Mouse (Mus musculus) retina, embryonic 14.5 days (tissue): ENCODE data around the gene Nrip3.

Experiments
- DNase-seq: peaks from one replicate; pipeline ENCODE4 v3.0.0-alpha.2; 2015; ENCODE audit warnings: low spot score

Nrip3 gene

DNA sequence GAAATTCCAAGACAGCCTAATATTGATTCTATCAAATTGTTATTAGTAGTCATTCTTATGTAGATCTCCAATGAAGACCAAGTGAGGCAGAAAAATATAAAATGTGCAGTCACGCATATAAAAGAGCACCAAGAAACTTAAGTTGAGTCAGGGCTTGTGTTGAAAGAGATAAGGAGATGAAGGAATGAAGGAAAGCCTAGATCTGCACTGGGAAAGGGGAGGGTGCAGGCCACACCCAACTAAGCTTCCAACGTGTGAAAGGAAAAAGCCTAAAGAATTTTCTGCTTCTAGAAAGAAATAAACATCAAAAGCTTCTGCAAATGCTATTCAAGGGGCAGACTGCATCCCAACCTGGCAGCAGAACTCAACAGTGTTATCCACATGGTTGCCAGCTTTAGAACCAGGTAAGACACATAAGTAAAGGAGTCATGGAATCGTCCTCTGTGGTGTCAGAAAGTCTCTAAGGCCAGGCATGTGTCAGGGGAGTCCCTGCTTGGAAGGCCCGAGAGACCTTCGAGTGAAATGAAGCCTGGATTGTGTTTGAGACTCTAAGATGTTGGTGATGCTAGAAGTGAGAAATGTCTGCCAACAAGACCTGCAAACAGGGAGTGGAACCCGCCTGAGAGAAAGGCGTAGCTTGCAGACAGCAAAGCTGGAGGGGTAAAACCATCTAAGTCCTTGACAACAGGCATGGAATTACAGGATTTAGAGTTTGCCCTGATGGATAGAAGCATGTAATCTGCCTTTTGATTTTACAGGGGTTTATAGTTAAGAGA is 14.1 kb downstream of the Nrip3 start:
- no peak for DNase-seq

DNA sequence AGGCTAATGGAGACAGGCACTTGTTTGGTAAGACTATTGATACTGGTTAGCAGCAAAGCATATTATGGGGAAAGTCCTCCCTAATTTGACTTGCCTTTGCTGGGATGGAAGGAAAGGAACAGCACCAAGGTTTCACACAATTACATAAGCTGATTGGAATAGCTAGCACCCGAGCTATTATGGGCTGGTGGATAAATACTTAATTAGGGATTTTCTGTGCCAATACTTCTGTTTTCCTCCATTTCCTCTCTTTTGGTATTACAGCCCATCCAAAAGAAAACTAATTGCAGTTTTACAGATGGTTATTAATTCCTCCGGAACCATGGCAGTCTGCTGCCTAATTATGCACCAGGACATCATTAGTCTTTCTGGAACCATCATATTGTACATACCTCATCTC is 17.8 kb downstream of the Nrip3 start:
- DNase-seq, result no peak

GRCm38 (mm10) chr7:109756291-109756690 is 25.5 kb downstream of the Nrip3 start:
- DNase-seq, result no peak

GRCm38 (mm10) chr7:109754034-109754433 is 27.8 kb downstream of the Nrip3 start:
- no peak for DNase-seq

- peak; percentile 79 for DNase-seq
Observed at GRCm38 (mm10) chr7:109752008-109752925, 29.6 kb downstream of the Nrip3 start, which contains the start of gene Tmem9b. Gene Tmem9b, minus strand, starts transcription at chr7:109752875.

GRCm38 (mm10) chr7:109751427-109752007 is 30.3 kb downstream of the Nrip3 start:
- no peak for DNase-seq

DNA sequence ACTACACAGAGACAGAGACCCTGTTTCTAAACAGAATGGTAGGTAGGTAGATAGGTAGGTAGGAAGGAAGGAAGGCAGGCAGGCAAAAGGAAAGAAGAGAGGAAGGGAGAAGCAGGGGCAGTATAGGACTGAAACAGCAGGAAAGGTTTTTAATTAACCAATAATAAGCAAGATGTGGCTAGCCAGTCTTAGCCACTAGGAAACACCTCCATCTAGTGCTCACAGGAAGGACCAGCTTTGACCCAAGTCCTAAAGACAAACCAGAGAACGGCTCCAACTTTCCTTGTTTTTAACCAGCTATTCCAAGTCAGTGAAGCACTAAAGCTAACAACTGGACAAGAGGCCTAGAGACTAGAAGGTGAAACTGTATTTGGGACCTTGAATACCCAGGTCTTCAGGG is 34.1 kb downstream of the Nrip3 start:
- no peak for DNase-seq

DNA sequence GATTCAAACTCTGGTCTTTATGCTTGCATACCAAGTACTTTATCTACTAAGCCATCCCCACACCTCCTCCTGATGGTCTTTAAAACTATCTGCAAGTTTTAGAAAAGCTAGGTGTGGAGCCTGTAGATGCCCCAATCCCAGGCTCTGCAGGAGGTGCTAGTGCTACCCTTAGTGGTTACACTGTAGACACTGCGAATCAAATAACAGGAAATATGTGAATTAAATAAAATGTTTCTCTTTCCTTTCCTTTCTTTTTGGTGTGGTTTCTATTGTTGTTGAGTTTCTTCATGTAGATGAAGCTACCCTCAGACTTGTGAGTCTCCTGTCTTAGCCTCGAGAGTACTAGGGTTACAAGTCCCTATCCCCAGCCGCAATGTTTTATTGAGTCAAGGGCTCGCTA is 40.1 kb downstream of the Nrip3 start:
- no peak for DNase-seq

GRCm38 (mm10) chr7:109741060-109741459 is 40.8 kb downstream of the Nrip3 start:
- no peak for DNase-seq

DNA sequence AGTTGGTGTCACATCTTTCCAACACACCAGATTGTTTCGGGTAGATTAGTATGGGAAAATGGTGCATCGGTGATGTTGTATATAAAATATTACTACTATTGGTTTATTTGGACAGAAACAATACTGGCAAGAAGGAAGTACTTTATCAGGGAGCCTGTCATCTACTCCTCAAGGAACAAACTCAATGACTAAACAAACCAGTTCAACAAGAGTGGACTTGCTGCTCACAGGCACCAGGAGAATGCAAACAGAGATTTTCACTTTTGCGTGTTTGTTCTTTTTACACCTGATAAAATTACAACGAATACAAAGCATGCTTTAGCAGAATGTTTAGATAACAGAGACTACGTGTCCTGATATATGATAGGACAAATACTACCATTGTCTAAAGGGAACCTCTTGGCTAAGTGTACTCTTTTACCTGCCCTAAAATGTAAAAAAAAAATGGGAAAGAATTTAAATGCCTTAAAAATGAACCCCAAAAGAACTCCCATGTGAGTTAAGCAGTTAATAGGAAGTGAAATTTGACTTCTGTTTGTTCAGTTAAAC is 41.9 kb downstream of the Nrip3 start:
- DNase-seq, result no peak

DNA sequence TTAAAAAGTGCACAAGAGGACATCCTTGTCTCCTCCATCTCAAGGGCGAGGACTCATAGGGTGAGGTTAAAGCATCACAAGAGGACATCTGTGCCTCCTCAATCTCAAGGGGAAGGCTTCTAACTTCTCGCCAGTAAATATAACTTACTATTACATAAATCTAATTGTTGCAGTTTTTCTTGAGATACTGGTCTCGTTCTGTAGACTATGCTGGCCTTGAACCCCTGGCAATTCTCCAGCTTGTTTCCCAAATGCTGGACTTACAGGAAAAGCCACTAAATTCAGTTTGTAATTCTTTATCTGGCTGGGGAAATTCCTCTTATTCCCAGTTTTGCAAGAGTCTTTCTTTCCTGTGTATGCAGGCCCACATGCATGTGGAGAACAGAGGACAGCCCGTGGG is 47.0 kb downstream of the Nrip3 start:
- no peak for DNase-seq

- no peak for DNase-seq
Observed at GRCm38 (mm10) chr7:109731626-109732025, 50.2 kb downstream of the Nrip3 start, which contains the start of gene Ascl3. Gene Ascl3, minus strand, starts transcription at chr7:109731726.

DNA sequence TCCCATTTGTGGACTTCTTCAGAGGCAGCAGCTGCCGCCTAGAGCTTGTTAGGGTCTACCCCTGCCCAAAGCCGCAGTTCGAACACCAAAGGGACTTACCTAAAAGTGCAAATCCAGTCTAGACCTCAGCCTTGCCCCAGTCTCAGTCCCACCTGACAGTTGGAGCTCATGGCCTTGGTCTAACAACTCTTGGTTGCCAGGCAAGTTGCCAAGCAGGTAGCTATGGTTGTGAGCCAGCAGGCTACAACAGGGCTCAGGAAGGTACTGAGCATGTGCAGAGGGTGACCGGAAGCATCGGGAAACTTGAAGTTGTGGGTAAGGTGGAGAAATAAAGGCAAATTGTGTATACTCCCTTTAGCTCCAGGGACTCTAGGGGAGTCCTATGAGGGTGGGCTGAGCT is 58.1 kb downstream of the Nrip3 start, which contains the start of gene BC051019:
TSS of gene BC051019 (minus strand) at position 154 of the 400 bp plus-strand sequence.
- DNase-seq, result no peak

GRCm38 (mm10) chr7:109723114-109723513 is 58.7 kb downstream of the Nrip3 start:
- no peak for DNase-seq

DNA sequence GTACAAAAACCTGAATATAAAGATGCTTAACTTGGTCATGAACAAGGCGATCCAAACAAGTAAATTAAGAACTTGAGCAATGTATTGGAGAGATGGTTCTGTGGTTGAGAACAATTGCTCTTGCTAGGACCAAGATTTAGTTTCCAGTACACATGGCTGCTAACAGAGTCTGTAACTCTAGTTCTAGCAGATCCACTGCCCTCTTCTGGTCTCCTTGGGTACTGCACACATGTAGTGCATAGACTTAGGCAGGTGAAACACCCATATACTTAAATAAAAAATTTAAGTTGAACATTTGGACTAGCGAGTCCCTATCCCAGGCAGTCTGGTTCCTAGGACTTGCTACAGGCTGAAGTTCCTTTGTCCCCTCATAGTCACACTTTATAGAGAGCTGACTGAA is 59.2 kb downstream of the Nrip3 start:
- peak; percentile 34 for DNase-seq

DNA sequence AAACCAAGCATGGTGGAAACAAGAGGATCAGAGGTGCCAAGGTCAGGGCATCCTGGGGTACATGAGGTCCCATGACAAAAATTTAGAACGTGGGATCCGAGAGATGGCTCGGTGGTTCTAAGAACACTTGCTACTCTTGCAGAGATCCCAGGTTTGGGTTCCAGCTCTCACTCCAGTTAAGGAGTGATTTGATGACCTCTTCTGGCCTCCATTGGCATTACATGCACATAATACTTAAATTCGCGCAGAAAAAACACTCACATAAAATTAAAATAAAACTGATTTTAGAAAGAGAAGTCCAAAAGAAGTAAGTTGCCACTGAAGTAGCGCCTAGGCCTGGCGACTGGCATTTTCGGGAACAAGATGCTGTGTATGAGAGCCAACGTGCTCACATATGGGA is 62.5 kb downstream of the Nrip3 start:
- DNase-seq, result peak; percentile 68

GRCm38 (mm10) chr7:109713434-109713982 is 68.3 kb downstream of the Nrip3 start:
- no peak for DNase-seq

DNA sequence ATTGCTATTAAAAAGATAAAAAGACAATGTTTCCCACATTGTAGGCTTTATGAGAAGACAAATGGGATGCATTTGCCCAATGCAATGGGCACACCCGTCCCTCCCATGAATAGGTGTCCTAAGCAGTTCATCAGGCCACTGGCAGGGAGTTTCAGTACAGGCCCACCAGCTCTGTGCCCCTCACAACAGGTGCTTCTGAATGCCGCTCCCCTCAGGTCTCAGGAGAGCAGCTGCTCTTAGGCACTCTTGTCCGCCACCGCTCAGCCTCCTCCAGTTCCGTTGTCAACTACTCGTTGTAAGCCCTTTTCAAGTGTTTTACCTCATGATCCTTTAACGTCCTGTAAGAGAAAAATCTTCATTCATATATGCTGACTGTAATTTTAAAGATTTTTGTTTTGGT is 69.6 kb downstream of the Nrip3 start:
- DNase-seq, result no peak

GRCm38 (mm10) chr7:109710069-109710468 is 71.8 kb downstream of the Nrip3 start:
- DNase-seq, result no peak

GRCm38 (mm10) chr7:109708961-109709382 is 72.9 kb downstream of the Nrip3 start:
- DNase-seq, result no peak
